Mouse (Mus musculus) liver, adult 2 months (tissue): ENCODE measurements around the gene Spns2.

Experiments used
- CTCF ChIP-seq: fragments of 200-500 bp; IDR thresholded peaks from 2 replicates; pipeline ENCODE4 v1.5.1; 2011; ENCODE audit warnings: low read depth, low read length, control low read depth
- POLR2A ChIP-seq: fragments of 200-500 bp; IDR thresholded peaks from 2 replicates; pipeline ENCODE4 v1.6.1; 2011; ENCODE audit warnings: low read length, control low read depth; ENCODE audit not compliant: insufficient read depth; ENCODE audit errors: extremely low read depth

DNA sequence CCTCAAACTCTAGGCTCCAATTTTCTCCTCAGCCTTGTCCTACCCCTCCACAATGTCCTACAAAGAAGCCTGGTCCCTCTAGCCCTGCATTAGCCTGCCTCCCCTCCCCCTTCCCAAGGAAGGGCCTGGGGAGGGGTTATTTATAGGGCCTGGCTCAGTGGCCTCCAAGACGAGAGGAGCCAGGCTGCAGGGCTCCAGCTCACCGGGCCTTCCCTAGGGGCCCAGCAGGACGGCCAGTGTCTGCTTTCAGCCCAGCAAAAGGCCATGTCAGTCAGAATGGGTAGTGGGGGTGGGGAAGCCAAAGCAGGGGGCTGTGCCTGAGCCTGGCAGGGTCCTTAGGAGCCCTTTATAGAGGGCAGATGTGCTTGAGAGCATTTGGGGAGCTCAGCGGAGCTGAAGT is 72.3 kb downstream of the Spns2 start:
- no peak for TF ChIP-seq POLR2A
- TF ChIP-seq CTCF: no peak
